Mouse (Mus musculus) stomach, embryonic 16.5 days (tissue): ENCODE data around the gene Ippk. TPM values are rescaled to one million over a fixed set of nuclear protein-coding genes. Genes with fewer than 3 reads are reported as not detected.

ENCODE experiments used
- ATAC-seq: fragments of 200-750 bp; cut with Nextera tagmentation; 2 replicates; pipeline ENCODE4 v1.8.0; 2017; ENCODE audit warnings: moderate number of reproducible peaks, moderate TSS enrichment; ENCODE audit not compliant: insufficient read depth, low FRiP score
- H3K27ac ChIP-seq: fragments of 300-500 bp; sonication (generic); 2 replicates; pipeline ENCODE4 v1.5.1; 2014; ENCODE audit warnings: low read length
- H3K27me3 ChIP-seq: fragments of 300-500 bp; sonication (generic); 2 replicates; pipeline ENCODE4 v1.6.1; 2014; ENCODE audit warnings: low read length, control low read depth, mixed read lengths; ENCODE audit not compliant: control insufficient read depth, insufficient read depth
- H3K36me3 ChIP-seq: fragments of 300-500 bp; sonication (generic); 2 replicates; pipeline ENCODE4 v1.6.1; 2014; ENCODE audit warnings: low read length; ENCODE audit not compliant: control insufficient read depth, insufficient read depth
- H3K4me1 ChIP-seq: fragments of 300-500 bp; sonication (generic); 2 replicates; pipeline ENCODE4 v1.6.1; 2014; ENCODE audit warnings: low read length, control low read depth, mixed read lengths; ENCODE audit not compliant: control insufficient read depth, insufficient read depth
- H3K4me2 ChIP-seq: fragments of 300-500 bp; sonication (generic); 2 replicates; pipeline ENCODE4 v1.6.1; 2014; ENCODE audit warnings: low read depth, low read length, mixed read lengths
- H3K4me3 ChIP-seq: fragments of 300-500 bp; sonication (generic); replicated peaks from 2 replicates; pipeline ENCODE4 v1.5.1; 2014; ENCODE audit warnings: mild to moderate bottlenecking, low read length
- H3K9ac ChIP-seq: fragments of 300-500 bp; sonication (generic); 2 replicates; pipeline ENCODE4 v1.6.1; 2014; ENCODE audit warnings: low read length
- H3K9me3 ChIP-seq: fragments of 300-500 bp; sonication (generic); replicated peaks from 2 replicates; pipeline ENCODE4 v1.6.1; 2016; ENCODE audit warnings: low read length, control low read depth; ENCODE audit not compliant: control insufficient read depth
- WGBS: fragments of 180-500 bp; shearing (Covaris S2); extraction: QIAGEN DNeasy Blood & Tissue Kit; methylation state at CpG from one replicate; pipeline ENCODE4 v1.1.7; 2014; 5-methylcytosine and 5-hydroxymethylcytosine counted together
- polyA plus RNA-seq: library from polyadenylated mRNA; unstranded; fragments of >200 nt; fragmentation: Nextera tagmentation; extraction: Ambion mirVana; gene quantifications from 2 replicates; pipeline ENCODE4 v1.2.1, GENCODE M21; 2015

Gene Ippk
- polyA plus RNA-seq, 1 experiment from 2014 or later: 20.0 TPM

DNA sequence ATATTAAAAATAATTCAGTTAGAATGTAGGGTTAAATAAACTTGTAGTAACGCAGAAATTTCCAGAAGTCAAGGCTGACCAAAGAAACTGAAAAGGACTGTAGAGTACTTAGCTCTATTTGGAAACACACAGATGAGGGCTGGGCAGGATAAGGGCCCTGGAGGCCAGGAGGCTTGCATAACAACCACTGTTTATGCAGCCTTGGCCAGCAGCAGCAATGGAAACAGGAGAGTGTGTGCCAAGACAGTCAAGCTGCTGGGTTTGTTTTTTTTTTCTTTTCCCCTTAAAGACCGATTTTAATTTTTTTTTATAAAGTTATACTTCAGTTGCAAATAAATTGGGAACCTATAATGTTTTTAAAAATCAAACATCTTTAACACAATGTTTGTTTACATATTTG lies 59.0 kb downstream of the Ippk start:
- no peak overlapping the region for H3K4me2 ChIP-seq
- WGBS: 33% methylated on average over 2 of the region's 2 CpGs
- H3K4me3 ChIP-seq: no peak overlapping the region
- no peak overlapping the region for H3K27ac ChIP-seq
- H3K9me3 ChIP-seq: no peaks in the 10 kb centered on the region
- H3K4me1 ChIP-seq: no peaks in the 10 kb centered on the region
- peak; percentile 90; the same call in 1 of the 2 replicates for ATAC-seq
- no peaks in the 10 kb centered on the region for H3K36me3 ChIP-seq
- no peaks in the 10 kb centered on the region for H3K27me3 ChIP-seq
- no peak overlapping the region for H3K9ac ChIP-seq

DNA sequence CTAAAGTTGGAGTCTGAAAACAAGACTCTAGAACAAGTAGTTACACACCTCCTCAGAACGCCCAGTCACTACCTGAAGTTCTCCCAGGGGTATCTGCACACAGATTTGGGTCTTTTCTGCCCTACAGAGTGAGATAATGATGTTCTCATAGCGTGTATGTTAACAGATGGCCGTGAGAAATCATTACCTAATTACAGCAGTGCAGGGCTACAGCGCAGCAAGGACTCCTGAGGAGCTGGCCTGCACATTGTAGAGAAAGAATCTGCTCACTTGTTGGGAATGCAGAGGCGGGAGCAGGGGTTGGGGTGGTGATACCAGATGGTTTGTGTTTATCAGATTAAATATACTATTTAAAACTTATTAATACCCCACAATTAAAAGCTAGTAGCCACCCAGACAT lies 59.5 kb downstream of the Ippk start:
- Histone ChIP-seq H3K9ac (no peak overlapping the region), H3K9me3 (no peaks in the 10 kb centered on the region), H3K36me3 (no peaks in the 10 kb centered on the region), H3K27ac (peak overlapping the region; percentile 81), H3K4me1 (no peaks in the 10 kb centered on the region), H3K4me3 (no peak overlapping the region), H3K27me3 (no peaks in the 10 kb centered on the region), H3K4me2 (no peak overlapping the region)
- ATAC-seq: 0 out of 2 replicates have a peak, but pooled peaks have one; percentile 43
- WGBS: 43% methylated on average over 5 of the region's 5 CpGs

DNA sequence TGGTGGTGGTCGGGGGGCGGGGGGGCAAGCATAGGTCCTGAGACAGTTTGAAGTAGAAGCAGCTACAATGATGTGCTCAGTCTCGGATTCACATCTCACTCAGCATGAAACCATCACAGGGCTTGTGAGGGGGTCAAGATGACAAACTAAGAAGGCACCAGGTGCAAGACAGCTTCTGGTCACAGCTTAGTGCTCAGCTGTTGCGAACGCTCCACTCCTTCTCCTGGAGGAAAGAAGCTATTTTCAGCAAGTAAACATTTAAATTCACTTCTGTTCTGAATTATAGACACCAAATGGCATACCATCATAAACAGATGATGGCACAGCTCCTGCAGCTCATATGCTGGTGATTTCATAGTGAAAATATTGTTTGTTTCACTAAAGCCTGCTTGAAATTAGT lies 64.3 kb downstream of the Ippk start:
- no peak overlapping the region for H3K9ac ChIP-seq
- 74% methylated on average over 5 of the region's 5 CpGs for WGBS
- H3K36me3 ChIP-seq: no peaks in the 10 kb centered on the region
- no peaks in the 10 kb centered on the region for H3K4me1 ChIP-seq
- no peaks in the 10 kb centered on the region for H3K27me3 ChIP-seq
- no peak for ATAC-seq
- no peaks in the 10 kb centered on the region for H3K9me3 ChIP-seq
- no peak overlapping the region for H3K4me3 ChIP-seq
- H3K4me2 ChIP-seq: no peak overlapping the region
- H3K27ac ChIP-seq: no peak overlapping the region

DNA sequence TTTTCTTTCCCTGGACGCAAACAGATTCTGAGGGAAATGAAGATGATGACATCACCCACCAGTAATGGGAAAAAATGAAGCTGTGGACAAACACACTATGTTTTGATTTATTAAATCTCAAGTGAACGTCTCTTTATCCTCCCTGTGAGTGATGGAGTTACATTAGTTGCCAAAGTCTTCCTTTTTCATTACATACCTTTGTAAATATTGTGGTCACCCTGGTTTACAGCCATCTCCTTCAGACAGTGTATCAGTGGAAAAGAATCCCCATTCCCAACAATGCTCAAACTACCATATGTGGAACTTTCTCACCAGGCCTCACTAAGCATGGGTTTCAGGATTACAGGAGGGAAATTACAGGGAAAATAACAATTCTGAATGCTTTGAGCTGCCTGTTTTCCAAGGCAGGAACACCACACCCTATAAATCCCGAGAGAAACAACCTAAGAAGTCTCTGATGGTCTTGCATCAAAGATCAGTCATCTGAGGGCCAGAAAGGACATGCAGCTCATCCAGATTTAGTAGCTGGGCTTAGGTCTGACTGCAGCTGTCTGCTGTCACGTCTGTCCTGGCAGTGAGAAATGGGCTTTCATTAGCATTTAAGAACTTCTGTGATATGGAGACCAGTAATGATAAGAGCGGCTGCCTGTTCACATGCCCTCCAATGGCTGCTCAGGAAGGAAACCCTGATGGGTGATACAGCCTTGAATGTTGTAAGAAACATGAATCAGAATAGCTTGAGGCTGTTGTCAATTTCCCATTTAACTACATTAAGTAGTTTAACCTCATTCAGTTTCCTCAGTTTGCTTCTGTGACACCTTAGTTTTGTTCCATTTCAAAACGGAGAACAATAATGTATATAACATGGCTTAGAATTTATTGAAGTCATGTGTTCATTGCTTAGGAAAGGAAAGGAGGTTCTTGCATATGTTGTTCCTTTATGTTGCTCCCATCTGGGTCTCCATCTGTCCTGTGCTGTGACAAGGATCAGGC lies 71.6 kb downstream of the Ippk start, which contains the start of gene Tes3-ps:
TSS of gene Tes3-ps (plus strand) at position 943 of the 993 bp plus-strand sequence.
- 58% methylated on average over 6 of the region's 6 CpGs for WGBS
- Histone ChIP-seq H3K27ac (no peak within 1 kb of the TSS), H3K9ac (no peak within 1 kb of the TSS), H3K27me3 (no peaks in the 10 kb centered on the region), H3K4me1 (no peaks in the 10 kb centered on the region), H3K36me3 (no peaks in the 10 kb centered on the region), H3K4me2 (no peak within 1 kb of the TSS), H3K4me3 (no peak within 1 kb of the TSS), H3K9me3 (no peaks in the 10 kb centered on the region)
- ATAC-seq: no peak

DNA sequence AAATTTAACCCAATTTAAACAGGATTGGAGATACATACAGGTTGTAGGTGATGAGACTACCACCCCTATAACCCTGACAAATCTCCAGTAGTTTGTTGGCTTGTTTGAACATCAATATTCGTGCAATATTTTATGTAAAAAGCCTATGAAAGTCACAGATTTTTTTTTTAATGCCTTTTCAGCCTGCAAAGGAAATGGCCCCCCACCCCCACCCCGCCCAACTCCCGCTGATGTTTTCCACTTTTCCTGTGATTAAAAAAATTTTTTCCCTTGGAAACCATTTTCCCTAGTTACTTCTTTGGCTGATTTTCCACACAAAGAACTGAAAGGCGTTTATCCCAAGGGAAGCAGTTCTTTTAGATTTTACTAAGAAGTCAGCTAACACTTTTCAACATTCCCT lies 83.5 kb downstream of the Ippk start, which contains the start of gene Ecm2:
TSS of gene Ecm2 (plus strand) at position 301 of the 400 bp plus-strand sequence.
- ATAC-seq: no peak
- no peaks in the 10 kb centered on the region for H3K36me3 ChIP-seq
- no peak within 1 kb of the TSS for H3K27ac ChIP-seq
- no peaks in the 10 kb centered on the region for H3K4me1 ChIP-seq
- H3K27me3 ChIP-seq: no peaks in the 10 kb centered on the region
- WGBS: 54% methylated on average over 4 of the region's 4 CpGs
- H3K4me3 ChIP-seq: no peak within 1 kb of the TSS
- no peak within 1 kb of the TSS; the same call in 1 of the 2 replicates for H3K4me2 ChIP-seq
- no peaks in the 10 kb centered on the region for H3K9me3 ChIP-seq
- no peak within 1 kb of the TSS for H3K9ac ChIP-seq

DNA sequence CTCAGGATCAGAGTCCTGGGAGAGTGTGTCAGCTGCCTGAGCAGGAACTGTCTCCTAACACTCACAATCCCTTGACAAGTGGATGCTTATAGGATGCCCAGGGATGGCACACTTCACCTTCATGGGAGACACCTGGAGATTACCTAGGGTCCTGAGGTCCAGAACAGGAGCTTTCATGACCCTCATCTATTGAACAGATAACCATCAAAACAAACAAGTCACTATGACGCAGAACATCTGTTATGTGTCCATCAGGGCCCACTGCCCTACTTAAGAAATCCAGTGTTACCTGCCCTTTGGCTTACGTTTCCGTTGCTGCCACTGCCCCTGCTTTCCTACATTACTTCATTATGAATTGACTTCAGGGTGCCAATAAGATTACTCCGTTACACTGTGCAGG lies 84.7 kb downstream of the Ippk start:
- Histone ChIP-seq H3K4me1 (no peaks in the 10 kb centered on the region), H3K9me3 (no peaks in the 10 kb centered on the region), H3K9ac (no peak overlapping the region), H3K4me3 (no peak overlapping the region), H3K27ac (no peak overlapping the region), H3K27me3 (no peaks in the 10 kb centered on the region), H3K36me3 (no peaks in the 10 kb centered on the region), H3K4me2 (no peak overlapping the region)
- ATAC-seq: no peak
- 70% methylated on average over 4 of the region's 4 CpGs for WGBS

DNA sequence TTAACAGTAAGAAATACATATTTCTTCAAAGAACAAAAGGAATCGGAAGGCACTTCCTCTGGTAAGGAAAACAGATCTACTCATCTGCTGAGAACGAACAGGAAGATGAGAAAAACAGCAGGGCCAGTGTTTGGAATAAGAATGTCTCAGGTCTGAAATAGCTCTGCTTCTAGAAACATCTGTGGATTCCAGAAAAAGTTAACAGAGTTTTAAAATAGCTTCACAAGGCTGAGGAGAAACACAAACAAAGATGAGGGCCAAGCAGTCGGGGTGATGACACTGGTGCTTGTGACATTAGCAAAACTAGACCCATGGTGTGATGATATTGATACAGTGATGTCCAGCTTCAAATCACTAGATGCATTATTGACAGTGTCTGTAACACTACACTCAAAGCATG lies 86.1 kb downstream of the Ippk start:
- Histone ChIP-seq H3K27ac (no peak overlapping the region; the same call in 1 of the 2 replicates), H3K9ac (no peak overlapping the region), H3K4me3 (no peak overlapping the region), H3K4me1 (no peaks in the 10 kb centered on the region), H3K27me3 (no peaks in the 10 kb centered on the region), H3K9me3 (no peaks in the 10 kb centered on the region), H3K4me2 (no peak overlapping the region), H3K36me3 (no peaks in the 10 kb centered on the region)
- 53% methylated on average over 3 of the region's 3 CpGs for WGBS
- no peak for ATAC-seq

Other genes starting within 250 kb of the Ippk start
- 57.8 and 61.0 TPM in 2 replicates for gene Ninj1, start 233.8 kb upstream of the Ippk start, polyA plus RNA-seq
- 55.7 and 56.4 TPM in 2 replicates for gene Card19, start 205.2 kb upstream of the Ippk start, polyA plus RNA-seq
- 0.95 and 1.2 TPM in 2 replicates for gene Susd3, start 172.5 kb upstream of the Ippk start, polyA plus RNA-seq
- gene Fgd3, start 100.9 kb upstream of the Ippk start, polyA plus RNA-seq: 0.40 and 0.51 TPM in 2 replicates
- 26.5 and 26.7 TPM in 2 replicates for gene Bicd2, start 79.7 kb upstream of the Ippk start, polyA plus RNA-seq
- 0.74 and 1.2 TPM in 2 replicates for gene Tes3-ps, start 72.1 kb downstream of the Ippk start, polyA plus RNA-seq
- 1.4 and 1.5 TPM in 2 replicates for gene Ecm2, start 83.6 kb downstream of the Ippk start, polyA plus RNA-seq
- 119 and 131 TPM in 2 replicates for gene Aspn, start 123.2 kb downstream of the Ippk start, polyA plus RNA-seq
- 0.85 and 1.1 TPM in 2 replicates for gene Omd, start 161.2 kb downstream of the Ippk start, polyA plus RNA-seq
- gene Ogn, start 186.8 kb downstream of the Ippk start, polyA plus RNA-seq: 148 and 154 TPM in 2 replicates
- gene Cenpp, start 231.5 kb downstream of the Ippk start, polyA plus RNA-seq: 22.7 and 23.4 TPM in 2 replicates
- 10.1 and 13.2 TPM in 2 replicates for gene Nol8, start 231.8 kb downstream of the Ippk start, polyA plus RNA-seq